Mouse (Mus musculus) lung, embryonic 16.5 days (tissue): ENCODE data around the gene Hjurp. TPM values are rescaled to one million over a fixed set of nuclear protein-coding genes. Genes with fewer than 3 reads are reported as not detected.

Experiments
- ATAC-seq: fragments of 200-750 bp; cut with Nextera tagmentation; 2 replicates; pipeline ENCODE4 v1.8.0; 2017; ENCODE audit warnings: low read depth, mild to moderate bottlenecking, moderate library complexity
- H3K27ac ChIP-seq: fragments of 300-500 bp; sonication (generic); 2 replicates; pipeline ENCODE4 v1.5.1; 2014; ENCODE audit warnings: mild to moderate bottlenecking, control low read depth, low read length
- H3K27me3 ChIP-seq: fragments of 300-500 bp; sonication (generic); 2 replicates; pipeline ENCODE4 v1.6.1; 2014; ENCODE audit warnings: low read depth, low read length, mixed read lengths; ENCODE audit not compliant: control insufficient read depth, insufficient read depth
- H3K36me3 ChIP-seq: fragments of 300-500 bp; sonication (generic); 2 replicates; pipeline ENCODE4 v1.6.1; 2014; ENCODE audit warnings: low read length; ENCODE audit not compliant: control insufficient read depth, insufficient read depth
- H3K4me1 ChIP-seq: fragments of 300-500 bp; sonication (generic); replicated peaks from 2 replicates; pipeline ENCODE4 v1.6.1; 2014; ENCODE audit warnings: low read length, mixed read lengths; ENCODE audit not compliant: control insufficient read depth, insufficient read depth
- H3K4me2 ChIP-seq: fragments of 300-500 bp; sonication (generic); 2 replicates; pipeline ENCODE4 v1.6.1; 2014; ENCODE audit warnings: low read depth, low read length, control low read depth
- H3K4me3 ChIP-seq: fragments of 300-500 bp; sonication (generic); 2 replicates; pipeline ENCODE4 v1.5.1; 2014; ENCODE audit warnings: mild to moderate bottlenecking, low read length, control low read depth
- H3K9ac ChIP-seq: fragments of 300-500 bp; sonication (generic); 2 replicates; pipeline ENCODE4 v1.6.1; 2014; ENCODE audit warnings: low read length, control low read depth
- H3K9me3 ChIP-seq: fragments of 300-500 bp; sonication (generic); 2 replicates; pipeline ENCODE4 v1.6.1; 2016; ENCODE audit warnings: low read length; ENCODE audit not compliant: control insufficient read depth
- WGBS: fragments of 180-500 bp; shearing (Covaris S2); extraction: QIAGEN DNeasy Blood & Tissue Kit; methylation state at CpG from one replicate; pipeline ENCODE4 v1.1.7; 2014; 5-methylcytosine and 5-hydroxymethylcytosine counted together
- polyA plus RNA-seq: library from polyadenylated mRNA; unstranded; fragments of >200 nt; fragmentation: Nextera tagmentation; extraction: Ambion mirVana; gene quantifications from 2 replicates; pipeline ENCODE4 v1.2.1, GENCODE M21; 2015

The Hjurp gene
- polyA plus RNA-seq, 1 experiment from 2014 or later, result 184 TPM

DNA sequence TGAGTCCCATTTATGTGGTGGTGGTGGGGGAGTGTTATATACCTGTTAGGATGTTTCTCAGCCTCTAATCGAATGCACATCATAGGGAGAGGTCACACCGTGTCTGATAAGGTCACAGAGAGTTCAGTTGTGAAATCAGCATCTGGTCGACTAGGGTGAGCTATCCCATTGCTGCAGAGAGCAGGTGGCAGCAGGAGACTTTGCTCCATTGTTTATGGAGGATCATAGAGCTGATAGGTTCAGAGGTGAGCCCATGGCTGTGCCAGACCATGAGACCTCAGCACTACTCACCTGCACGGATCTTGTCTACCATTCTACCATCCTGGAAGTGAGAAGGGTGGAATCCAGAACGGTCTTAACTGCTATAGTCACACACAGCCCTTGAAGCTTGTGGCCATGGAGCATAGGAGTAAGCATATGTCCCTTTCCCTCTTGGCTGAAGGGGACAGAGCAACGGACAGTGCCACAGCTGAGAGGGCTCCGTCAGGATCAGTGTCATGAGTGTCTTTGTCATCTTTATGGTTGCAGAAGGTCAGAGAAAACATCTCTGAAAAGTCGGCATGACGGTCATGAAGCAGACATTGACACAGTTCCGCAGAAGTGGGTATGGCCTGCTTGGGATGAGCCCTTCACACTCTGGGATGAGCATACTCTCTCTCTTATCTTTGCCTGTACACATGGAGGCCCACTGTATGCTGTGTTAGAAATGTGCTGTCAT, 7.0 kb upstream of the Hjurp start:
- no peak overlapping the region for H3K4me2 ChIP-seq
- H3K9ac ChIP-seq, result no peak overlapping the region
- no peak overlapping the region for H3K4me3 ChIP-seq
- H3K36me3 ChIP-seq, result no peaks in the 10 kb centered on the region
- H3K27ac ChIP-seq, result no peak overlapping the region
- H3K9me3 ChIP-seq, result peaks cover 39% of the 10 kb centered on the region
- WGBS, result 56% methylated on average over 10 of the region's 10 CpGs
- H3K27me3 ChIP-seq, result no peaks in the 10 kb centered on the region
- no peak for ATAC-seq
- H3K4me1 ChIP-seq, result no peaks in the 10 kb centered on the region

GRCm38 (mm10) chr1:88283376-88284227, 6.2 kb upstream of the Hjurp start:
- Histone ChIP-seq H3K9me3 (peaks cover 39% of the 10 kb centered on the region), H3K27me3 (no peaks in the 10 kb centered on the region), H3K4me3 (no peak overlapping the region), H3K4me1 (no peaks in the 10 kb centered on the region), H3K27ac (no peak overlapping the region), H3K9ac (no peak overlapping the region), H3K36me3 (no peaks in the 10 kb centered on the region), H3K4me2 (no peak overlapping the region)
- WGBS, result 76% methylated on average over 15 of the region's 15 CpGs
- no peak for ATAC-seq

DNA sequence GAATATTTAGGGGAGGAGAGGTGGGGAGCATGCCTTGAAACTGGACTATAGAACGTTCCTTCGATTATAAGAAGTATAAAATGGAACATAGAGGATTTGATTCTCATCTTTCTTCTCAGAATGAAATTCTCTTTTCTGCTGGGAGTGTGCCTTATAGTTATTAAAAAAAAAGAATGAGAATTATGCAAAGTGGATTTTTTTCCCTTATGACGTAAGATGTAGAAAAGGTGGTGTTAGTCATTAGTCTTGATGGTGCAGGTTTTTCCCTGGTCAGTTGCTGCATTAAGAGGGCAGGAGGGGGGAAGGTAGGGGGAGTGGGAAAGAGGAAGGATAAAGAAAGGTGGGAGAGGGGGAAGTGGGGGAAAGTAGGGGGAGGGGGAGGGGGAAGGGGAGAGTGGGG, 4.9 kb upstream of the Hjurp start:
- ATAC-seq, result no peak
- Histone ChIP-seq H3K4me3 (no peak overlapping the region), H3K27ac (no peak overlapping the region), H3K36me3 (no peaks in the 10 kb centered on the region), H3K9me3 (peaks cover 32% of the 10 kb centered on the region), H3K9ac (no peak overlapping the region), H3K27me3 (no peaks in the 10 kb centered on the region), H3K4me1 (0 out of 2 replicates have a peak, but pooled peaks cover 4% of the 10 kb centered on the region), H3K4me2 (no peak overlapping the region)
- 59% methylated on average over 3 of the region's 3 CpGs for WGBS

GRCm38 (mm10) chr1:88280006-88280690, 2.7 kb upstream of the Hjurp start:
- H3K36me3 ChIP-seq, result no peaks in the 10 kb centered on the region; the same call in 1 of the 2 replicates
- no peak for ATAC-seq
- peaks cover 19% of the 10 kb centered on the region for H3K9me3 ChIP-seq
- 67% methylated on average over 15 of the region's 15 CpGs for WGBS
- H3K4me1 ChIP-seq, result peaks cover 18% of the 10 kb centered on the region
- H3K4me3 ChIP-seq, result no peak overlapping the region
- H3K4me2 ChIP-seq, result no peak overlapping the region
- no peaks in the 10 kb centered on the region for H3K27me3 ChIP-seq
- no peak overlapping the region for H3K9ac ChIP-seq
- no peak overlapping the region for H3K27ac ChIP-seq

DNA sequence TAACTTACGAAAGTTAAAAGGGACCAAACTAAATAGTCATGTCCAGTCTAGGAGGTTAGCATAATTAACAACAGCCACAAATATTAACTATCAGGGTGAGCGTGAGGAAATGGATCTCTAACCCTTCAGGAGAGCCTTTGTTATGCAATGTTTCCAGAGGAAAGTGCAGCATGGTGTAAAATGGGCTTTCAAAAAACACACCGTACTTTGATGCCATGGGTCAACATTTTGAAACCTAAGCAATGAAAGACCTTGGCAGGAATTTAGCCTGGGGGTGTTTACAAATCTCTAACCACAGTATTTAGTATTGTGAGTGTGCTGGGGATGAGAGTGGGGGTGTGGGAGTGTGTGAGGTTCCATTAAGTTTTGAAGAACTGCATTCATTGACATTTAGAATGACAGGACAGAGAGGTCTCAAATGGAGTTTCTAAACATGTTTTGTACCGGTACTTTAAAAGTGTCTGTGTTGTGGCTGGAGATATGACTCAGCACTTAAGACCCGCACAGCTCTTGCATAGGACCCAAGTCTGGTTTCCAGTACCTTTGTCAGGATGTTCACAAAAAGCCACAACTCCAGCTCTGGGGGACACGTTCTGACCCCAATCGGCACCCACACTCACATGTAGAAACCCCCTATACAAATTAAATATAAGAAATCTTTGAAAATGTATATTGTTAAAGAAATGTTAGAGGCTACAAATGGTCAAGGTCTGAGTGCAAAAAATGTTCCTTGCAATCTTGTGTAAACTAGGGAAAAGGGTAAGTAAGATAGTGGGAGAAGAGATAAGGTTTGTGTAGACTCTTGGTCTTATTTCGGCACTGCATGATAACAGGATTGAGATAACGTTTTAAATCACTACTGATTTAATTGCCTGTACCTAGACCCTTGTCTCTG, 1.9 kb upstream of the Hjurp start:
- no peak overlapping the region for H3K4me3 ChIP-seq
- no peak overlapping the region for H3K27ac ChIP-seq
- H3K4me2 ChIP-seq, result no peak overlapping the region
- H3K36me3 ChIP-seq, result peaks cover 7% of the 10 kb centered on the region
- WGBS, result 53% methylated on average over 9 of the region's 9 CpGs
- H3K9me3 ChIP-seq, result peaks cover 12% of the 10 kb centered on the region; the same call in 1 of the 2 replicates
- H3K9ac ChIP-seq, result no peak overlapping the region
- H3K4me1 ChIP-seq, result peaks cover 18% of the 10 kb centered on the region
- no peaks in the 10 kb centered on the region for H3K27me3 ChIP-seq
- no peak for ATAC-seq

GRCm38 (mm10) chr1:88277818-88278511, 532 bp upstream of the Hjurp start:
- 0 out of 2 replicates have a peak, but pooled peaks have one; percentile 0 for ATAC-seq
- peaks cover 19% of the 10 kb centered on the region for H3K36me3 ChIP-seq
- H3K27ac ChIP-seq, result peak overlapping the region; percentile 3; the same call in 1 of the 2 replicates
- H3K4me2 ChIP-seq, result peak overlapping the region; percentile 63
- H3K4me1 ChIP-seq, result peaks cover 18% of the 10 kb centered on the region
- peak overlapping the region; percentile 85 for H3K9ac ChIP-seq
- peaks cover 1% of the 10 kb centered on the region; the same call in 1 of the 2 replicates for H3K9me3 ChIP-seq
- H3K27me3 ChIP-seq, result no peaks in the 10 kb centered on the region
- 64% methylated on average over 18 of the region's 18 CpGs for WGBS
- peak overlapping the region; percentile 57 for H3K4me3 ChIP-seq

GRCm38 (mm10) chr1:88276524-88277097, 822 bp downstream of the Hjurp start:
- Histone ChIP-seq H3K27me3 (no peaks in the 10 kb centered on the region), H3K27ac (peak overlapping the region; percentile 89), H3K4me1 (peaks cover 18% of the 10 kb centered on the region), H3K4me2 (peak overlapping the region; percentile 63), H3K9ac (peak overlapping the region; percentile 85), H3K4me3 (peak overlapping the region; percentile 57), H3K9me3 (no peaks in the 10 kb centered on the region), H3K36me3 (peaks cover 31% of the 10 kb centered on the region)
- WGBS, result 16% methylated on average over 10 of the region's 10 CpGs
- peak; percentile 32 for ATAC-seq
